Mouse (Mus musculus) gastrocnemius, adult 2 months (tissue): Measurements from ENCODE around the gene 2310030G06Rik. TPM values are rescaled to one million over a fixed set of nuclear protein-coding genes. Genes with fewer than 3 reads are reported as not detected.

Experiments
- DNase-seq: peaks from one replicate; pipeline ENCODE4 v3.0.0; 2022
- H3K27ac ChIP-seq: fragments of 200-600 bp; 2 replicates; pipeline ENCODE4 v1.8.1; 2022; ENCODE audit warnings: mild to moderate bottlenecking
- H3K4me3 ChIP-seq: fragments of 200-600 bp; 2 replicates; pipeline ENCODE4 v1.8.1; 2022; ENCODE audit warnings: mild to moderate bottlenecking, moderate library complexity
- CTCF ChIP-seq: fragments of 200-600 bp; IDR thresholded peaks from 2 replicates; pipeline ENCODE4 v1.8.1; 2022; ENCODE audit warnings: antibody characterized with exemption, mild to moderate bottlenecking, moderate library complexity
- intact Hi-C: fragments of 180-260 bp; cut with DNase I; formaldehyde crosslinking; loops from one replicate; pipeline ENCODE4 v1.15.1; 2025
- total RNA-seq, 2 experiments: library from RNA; stranded (reverse); gene quantifications; 2 replicates each; pipeline ENCODE4 v1.2.3; 2021

2310030G06Rik gene
- total RNA-seq, 2 experiments from 2014 or later, result 2.4 to 6.5 TPM

DNA sequence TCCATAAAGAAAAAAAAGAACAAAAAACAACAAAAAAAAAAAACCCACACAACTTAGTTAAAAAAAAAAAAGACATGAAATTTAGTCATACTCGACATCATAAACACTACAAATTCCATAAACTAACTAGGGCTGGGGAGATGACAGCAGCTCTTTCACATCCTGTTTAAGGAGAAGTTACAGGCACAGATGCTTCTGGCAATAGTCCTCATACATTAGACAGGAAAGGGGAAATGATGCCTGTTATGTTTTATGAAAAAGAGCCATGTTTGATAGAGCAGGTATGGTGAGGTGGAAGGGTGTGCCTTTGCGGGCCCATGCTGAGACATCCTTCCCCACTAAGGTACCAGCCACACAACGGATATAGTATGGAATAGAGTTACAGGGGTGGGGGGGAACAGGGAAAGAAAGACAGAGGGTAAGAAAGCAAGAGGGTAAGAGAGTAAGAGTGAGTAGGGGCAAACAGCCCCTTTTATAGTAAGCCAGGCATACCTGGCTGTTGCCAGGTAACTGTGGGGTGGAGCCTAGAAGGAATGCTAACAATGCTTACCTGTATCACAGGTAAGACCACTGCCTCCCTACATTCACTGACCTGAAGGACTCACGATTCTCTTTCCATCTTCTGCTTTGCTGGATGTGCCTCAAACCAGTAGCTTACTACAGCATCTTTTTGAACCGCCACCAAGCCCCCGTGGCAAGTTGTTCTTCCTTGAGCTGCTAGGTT lies 15.3 kb upstream of the 2310030G06Rik start:
- intact Hi-C loops, result no loop called here
- Histone ChIP-seq H3K27ac (no peak overlapping the region), H3K4me3 (no peak overlapping the region)
- DNase-seq, result no peak
- TF ChIP-seq CTCF, result no peak

DNA sequence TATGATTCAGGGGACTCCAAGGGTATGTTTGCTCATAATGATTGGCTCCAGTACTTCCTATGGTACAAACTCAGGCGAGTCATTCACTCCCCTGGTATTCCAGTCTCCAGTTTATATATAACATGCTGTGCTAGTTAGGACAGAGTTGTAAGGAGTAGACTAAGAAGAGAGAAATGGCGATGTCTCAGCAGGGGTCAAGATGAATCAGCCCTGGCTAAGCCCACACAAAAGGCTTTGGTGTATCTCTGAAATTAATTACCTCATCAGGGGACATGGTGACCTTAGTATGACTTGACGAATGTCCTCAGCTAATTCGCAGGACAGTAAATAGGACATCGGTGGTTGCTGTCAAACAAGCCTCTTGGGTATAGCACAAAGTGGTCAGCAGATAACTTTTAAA lies 10.4 kb upstream of the 2310030G06Rik start:
- H3K4me3 ChIP-seq, result no peak overlapping the region
- intact Hi-C loops, result no loop called here
- no peak for TF ChIP-seq CTCF
- no peak for DNase-seq
- H3K27ac ChIP-seq, result no peak overlapping the region; the same call in 1 of the 2 replicates

DNA sequence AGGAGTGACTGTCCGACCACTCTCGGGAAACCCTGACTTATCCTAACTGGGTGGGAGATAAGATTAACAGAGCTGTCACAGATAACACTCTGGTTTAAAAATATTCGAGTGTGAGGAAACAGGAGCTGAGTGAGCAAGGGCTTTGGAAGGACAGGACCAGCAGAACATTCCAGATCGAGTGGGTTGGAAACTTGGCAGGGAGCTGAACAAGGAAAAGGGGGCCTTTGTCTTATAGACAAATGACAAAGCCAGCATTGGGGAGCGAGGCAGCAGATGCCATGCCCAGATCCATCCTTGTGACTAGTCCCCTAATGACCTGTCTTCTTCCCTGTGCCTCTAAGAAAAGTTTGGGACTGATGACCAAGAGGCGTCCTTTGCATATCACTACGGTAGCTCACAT lies 7.6 kb upstream of the 2310030G06Rik start:
- DNase-seq, result no peak
- TF ChIP-seq CTCF, result no peak
- intact Hi-C loops, result loop anchor here (2.0 kb wide), 1 partner anchor 15 kb away; the partner anchor contains the start of gene Fdxacb1
- H3K4me3 ChIP-seq, result peak overlapping the region; percentile 93
- peak overlapping the region; percentile 97 for H3K27ac ChIP-seq

DNA sequence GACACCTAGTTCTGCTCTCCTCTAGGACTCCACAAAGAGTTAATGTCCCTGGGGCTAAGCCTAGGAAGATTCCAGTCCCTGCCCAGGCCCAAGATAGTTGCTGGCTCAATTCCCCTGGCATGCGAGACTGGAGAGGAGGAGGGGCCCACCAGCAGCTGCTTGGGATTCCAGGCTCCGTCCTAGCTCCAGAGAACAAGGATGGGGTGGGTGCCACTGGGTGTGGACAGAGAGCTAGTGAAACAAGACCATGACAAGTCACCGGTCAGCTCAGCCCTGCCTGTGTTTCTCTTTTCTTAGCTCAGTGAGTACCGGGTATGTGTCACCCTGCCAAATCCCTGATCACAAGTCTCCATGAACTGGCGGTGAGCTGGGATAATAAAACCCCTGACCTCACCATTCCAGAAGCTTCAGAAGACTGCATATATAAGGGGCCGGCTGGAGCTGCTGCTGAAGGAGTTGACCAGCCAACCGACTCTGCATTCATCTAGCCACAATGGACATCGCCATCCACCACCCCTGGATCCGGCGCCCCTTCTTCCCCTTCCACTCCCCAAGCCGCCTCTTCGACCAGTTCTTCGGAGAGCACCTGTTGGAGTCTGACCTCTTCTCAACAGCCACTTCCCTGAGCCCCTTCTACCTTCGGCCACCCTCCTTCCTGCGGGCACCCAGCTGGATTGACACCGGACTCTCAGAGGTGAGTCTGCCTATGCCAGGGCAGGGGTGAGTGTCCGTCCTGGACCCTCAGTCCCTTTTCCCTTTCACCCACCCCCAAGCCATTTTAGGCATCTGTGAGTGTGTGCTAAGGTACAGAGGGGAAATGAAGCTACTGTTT lies 6.7 kb upstream of the 2310030G06Rik start:
- intact Hi-C loops, result loop anchor here (2.0 kb wide), 1 partner anchor 16 kb away; the partner anchor contains the start of gene Fdxacb1
- Histone ChIP-seq H3K4me3 (peak overlapping the region; percentile 93), H3K27ac (peak overlapping the region; percentile 97)
- TF ChIP-seq CTCF, result no peak
- DNase-seq, result peak; percentile 97

DNA sequence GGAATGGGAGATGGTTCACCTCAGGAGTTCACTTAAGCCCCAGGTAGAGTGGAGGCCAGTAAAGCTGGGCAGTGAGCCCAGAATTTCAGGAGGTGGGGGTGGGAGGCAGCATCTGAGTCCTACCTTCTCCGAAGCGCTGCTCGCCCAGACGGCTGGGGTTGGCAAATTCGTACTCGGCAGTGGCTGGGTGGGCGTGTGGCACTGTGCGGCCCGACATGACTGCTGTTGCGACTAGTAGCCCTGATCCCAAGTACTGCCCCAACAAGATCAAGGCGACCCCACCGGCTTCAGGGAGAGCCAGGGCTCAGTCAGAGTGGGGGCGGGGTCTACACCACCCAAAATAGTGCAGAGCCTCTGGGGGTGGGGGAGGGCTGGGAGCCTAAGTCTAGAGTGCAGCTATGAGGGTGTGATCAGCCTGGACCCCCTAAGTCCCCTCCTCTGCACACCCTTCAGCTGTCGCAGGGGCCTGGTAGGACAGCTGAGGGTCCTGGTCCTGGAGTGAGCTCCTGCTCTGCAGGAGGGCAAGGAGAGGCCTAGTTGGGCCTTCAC lies 5.8 kb upstream of the 2310030G06Rik start, which contains the start of gene Hspb2:
Hspb2 (minus strand) TSS at position 301 of the 549 bp plus-strand sequence.
- peak; percentile 83 for DNase-seq
- Histone ChIP-seq H3K4me3 (peak within 1 kb of the TSS; percentile 93), H3K27ac (peak within 1 kb of the TSS; percentile 97)
- intact Hi-C loops, result loop anchor here (2.0 kb wide), 1 partner anchor 17 kb away; the partner anchor contains the start of gene Fdxacb1
- no peak for TF ChIP-seq CTCF

DNA sequence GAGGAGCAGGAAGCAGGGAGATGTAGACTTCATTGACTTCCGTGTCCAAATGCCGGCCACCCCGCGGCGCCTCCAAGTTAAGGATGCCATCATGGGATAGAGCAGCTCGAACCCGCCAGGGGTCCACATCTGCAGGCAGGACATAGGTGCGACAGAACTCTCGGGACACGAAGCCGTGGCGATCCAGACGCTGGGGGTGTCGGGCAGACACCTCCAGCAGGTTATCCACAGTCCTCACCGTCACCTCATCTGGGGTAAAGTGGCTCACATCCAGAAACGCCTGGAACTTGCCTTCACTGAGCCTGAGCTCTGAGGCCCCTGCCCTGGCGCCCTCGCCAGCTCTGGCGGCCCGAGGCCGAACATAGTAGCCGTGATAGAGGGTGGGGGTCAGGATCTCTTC lies 5.0 kb upstream of the 2310030G06Rik start, which contains the start of gene Cryab:
Cryab (plus strand) TSS at position 3 of the 400 bp plus-strand sequence.
- TF ChIP-seq CTCF, result no peak
- intact Hi-C loops, result no loop called here
- Histone ChIP-seq H3K27ac (peak within 1 kb of the TSS; percentile 97), H3K4me3 (peak within 1 kb of the TSS; percentile 93)
- peak; percentile 67 for DNase-seq

DNA sequence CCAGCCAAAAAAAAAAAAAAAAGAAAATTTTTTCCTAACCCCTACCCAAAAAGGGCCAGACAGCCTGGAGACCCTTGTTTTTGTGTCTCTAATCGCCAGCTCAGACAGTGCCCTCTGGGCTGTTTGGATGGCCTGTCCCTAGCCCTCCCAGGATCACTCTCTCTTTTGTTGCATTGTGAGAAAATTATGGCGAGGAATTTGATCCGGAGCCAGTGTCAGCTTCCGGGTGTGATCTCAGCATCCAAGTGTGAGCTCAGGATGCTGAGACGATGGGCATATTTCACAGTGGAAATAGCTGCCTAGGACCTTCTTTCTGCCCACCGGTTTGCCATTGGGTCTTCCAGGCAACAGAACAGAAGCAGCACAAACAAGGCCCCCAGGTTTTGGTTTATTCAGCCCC lies 4.4 kb upstream of the 2310030G06Rik start:
- no peak for TF ChIP-seq CTCF
- intact Hi-C loops, result no loop called here
- H3K4me3 ChIP-seq, result peak overlapping the region; percentile 93
- peak overlapping the region; percentile 97 for H3K27ac ChIP-seq
- DNase-seq, result no peak

DNA sequence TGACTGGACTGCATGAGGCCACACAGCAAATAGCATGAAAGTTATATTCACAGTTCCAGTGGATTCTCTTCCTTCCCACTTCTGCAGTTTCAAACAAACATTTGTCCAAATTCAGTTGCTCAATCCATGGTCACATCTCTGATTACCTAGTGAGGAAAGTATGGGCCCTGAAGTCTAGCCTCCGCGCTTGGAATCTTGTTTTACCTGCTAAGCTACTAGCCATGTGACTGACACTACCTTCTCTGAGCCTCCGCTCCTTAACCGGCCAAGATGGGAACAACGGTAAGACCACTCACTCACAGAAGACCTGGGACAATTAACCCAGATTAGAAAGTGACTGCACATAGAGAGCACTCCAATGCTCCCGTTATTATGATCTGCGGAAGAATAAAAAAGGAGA lies 530 bp downstream of the 2310030G06Rik start:
- Histone ChIP-seq H3K27ac (peak overlapping the region; percentile 85), H3K4me3 (peak overlapping the region; percentile 71)
- TF ChIP-seq CTCF, result no peak
- no peak for DNase-seq
- intact Hi-C loops, result no loop called here

DNA sequence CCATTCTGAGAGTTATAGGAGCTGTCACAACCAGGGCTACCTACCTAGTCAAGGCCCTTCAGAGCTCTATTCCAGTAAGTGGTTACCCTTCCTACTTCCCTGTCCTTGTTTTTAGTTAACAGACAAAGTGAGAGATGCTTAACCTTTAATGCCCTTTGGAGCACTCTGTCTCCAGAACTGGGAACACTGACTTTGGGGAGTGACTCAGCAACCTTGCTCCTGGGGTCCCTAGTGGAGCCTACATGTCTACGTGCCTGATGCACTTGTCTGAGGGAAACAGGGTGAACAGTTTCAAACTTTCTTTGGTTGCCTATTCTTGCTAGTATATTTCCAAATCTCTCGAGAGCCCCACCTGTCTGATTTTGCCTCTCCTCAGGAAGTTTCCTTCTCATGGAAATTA lies 3.6 kb downstream of the 2310030G06Rik start:
- peak overlapping the region; percentile 61 for H3K27ac ChIP-seq
- intact Hi-C loops, result no loop called here
- DNase-seq, result no peak
- no peak overlapping the region for H3K4me3 ChIP-seq
- no peak for TF ChIP-seq CTCF

DNA sequence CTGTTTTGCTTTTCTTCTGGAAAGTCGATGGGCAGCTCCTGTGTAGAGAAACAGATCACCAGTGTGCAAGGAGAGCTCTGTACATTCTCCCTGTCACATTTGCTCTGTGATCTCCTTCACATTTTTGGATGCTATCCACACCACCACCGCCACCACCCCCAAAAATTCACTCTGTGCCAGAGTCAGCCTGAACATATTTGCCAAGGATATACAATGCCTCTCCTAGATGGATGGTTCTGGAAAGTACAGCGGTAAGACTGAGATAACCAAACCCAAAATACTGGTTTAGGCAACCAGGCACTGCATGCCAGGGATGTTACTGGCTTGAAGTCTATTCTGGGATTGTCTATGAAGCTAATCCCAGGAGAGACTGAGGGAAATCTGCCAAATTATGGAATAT lies 4.1 kb downstream of the 2310030G06Rik start:
- intact Hi-C loops, result no loop called here
- no peak overlapping the region for H3K4me3 ChIP-seq
- TF ChIP-seq CTCF, result no peak
- DNase-seq, result no peak
- H3K27ac ChIP-seq, result peak overlapping the region; percentile 61

DNA sequence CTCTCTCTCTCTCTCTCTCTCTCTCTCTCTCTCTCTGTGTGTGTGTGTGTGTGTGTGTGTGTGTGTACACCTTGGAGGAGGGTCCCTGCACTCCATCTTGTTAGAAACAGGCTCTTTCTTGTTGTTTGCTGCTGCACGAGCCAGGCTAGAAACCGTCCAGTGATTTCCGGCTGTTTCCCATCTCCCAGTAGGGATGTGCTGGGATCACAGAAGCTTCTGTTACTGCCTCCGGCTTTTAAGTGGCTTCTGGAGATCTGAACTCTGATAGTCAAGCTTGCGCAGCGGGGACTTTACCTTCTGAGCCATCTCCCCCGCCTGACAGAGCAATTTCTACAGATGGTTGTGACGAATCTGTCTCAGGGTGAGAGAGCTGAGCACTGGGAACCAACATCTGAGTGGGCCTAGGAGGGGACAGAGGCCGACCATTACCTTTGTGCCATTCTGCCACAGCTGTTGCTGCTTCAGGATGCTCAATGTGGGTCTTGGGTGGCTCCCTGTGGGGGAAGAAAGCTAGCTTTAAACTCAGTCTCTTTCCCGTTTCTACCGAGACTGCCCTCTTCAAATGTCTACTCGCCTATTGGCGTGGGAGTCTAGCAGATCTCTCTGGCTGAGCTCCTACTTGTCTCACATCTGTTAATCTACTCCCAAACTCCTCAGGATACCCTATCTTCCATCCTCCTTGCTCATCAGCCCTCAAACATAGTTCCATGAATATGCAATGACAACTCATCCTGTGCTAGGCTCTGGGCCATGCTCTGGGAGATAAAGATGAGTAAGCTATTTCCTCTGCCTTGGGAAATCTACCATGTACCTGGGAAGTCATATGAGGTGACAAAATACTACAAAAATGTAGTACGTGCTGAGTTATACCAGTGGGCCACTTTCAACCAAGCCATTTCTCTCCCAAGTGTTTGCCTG lies 5.2 kb downstream of the 2310030G06Rik start:
- Histone ChIP-seq H3K4me3 (no peak overlapping the region), H3K27ac (peak overlapping the region; percentile 61; the same call in 1 of the 2 replicates)
- DNase-seq, result no peak
- TF ChIP-seq CTCF, result no peak
- intact Hi-C loops, result no loop called here
